Mouse (Mus musculus) central nervous system, embryonic 11.5 days (tissue): ENCODE measurements around the gene Pdzd8. TPM values are rescaled to one million over a fixed set of nuclear protein-coding genes. Genes with fewer than 3 reads are reported as not detected.

Source experiments
- polyA plus RNA-seq: library from polyadenylated mRNA; depleted of rRNA; stranded (reverse); fragments of >200 nt; gene quantifications from 2 replicates; pipeline ENCODE4 v1.2.3, GENCODE M21; 2012; rRNA removed

The Pdzd8 gene
- polyA plus RNA-seq: 12.6 and 17.8 TPM in 2 replicates

GRCm38 (mm10) chr19:59345658-59346283 is at the start of gene Pdzd8:
Gene Pdzd8 (minus strand): TSS chr19:59345780.

GRCm38 (mm10) chr19:59321990-59322389 is 23.6 kb downstream of the Pdzd8 start, which contains the start of gene Rps12-ps3:
Gene Rps12-ps3 (plus strand): TSS chr19:59322290.

GRCm38 (mm10) chr19:59260718-59261442 is 84.7 kb downstream of the Pdzd8 start, which contains the start of gene Slc18a2:
Gene Slc18a2 (plus strand): TSS chr19:59260896.

Other genes with a start within 250 kb of the Pdzd8 start
- gene Vax1, start 175.7 kb downstream of the Pdzd8 start, polyA plus RNA-seq: 2.5 and 6.7 TPM in 2 replicates
- gene Kcnk18, start 126.6 kb downstream of the Pdzd8 start, polyA plus RNA-seq: not detected in 2 replicates
- gene Slc18a2, start 84.9 kb downstream of the Pdzd8 start, polyA plus RNA-seq: 6.5 and 7.7 TPM in 2 replicates
- gene Rps12-ps3, start 23.5 kb downstream of the Pdzd8 start, polyA plus RNA-seq: 119 and 131 TPM in 2 replicates
- 29.6 and 33.9 TPM in 2 replicates for gene Emx2, start 112.6 kb upstream of the Pdzd8 start, polyA plus RNA-seq